Mouse (Mus musculus) adrenal gland, adult 8-10 months (tissue): ENCODE measurements around the gene Depdc1b. TPM values are rescaled to one million over a fixed set of nuclear protein-coding genes. Genes with fewer than 3 reads are reported as not detected.
A peak's percentile ranks its signal among the peaks of the same experiment; 100 is the strongest.

Source experiments
- DNase-seq: peaks from one replicate; pipeline ENCODE4 v3.0.0; 2022
- total RNA-seq, 4 experiments: library from RNA; stranded (reverse); gene quantifications; 2 replicates each; pipeline ENCODE4 v1.2.4; 2022

Depdc1b gene
- total RNA-seq, 4 experiments from 2014 or later, result 0.28 to 0.83 (median 0.31) TPM; not detected in 1

DNA sequence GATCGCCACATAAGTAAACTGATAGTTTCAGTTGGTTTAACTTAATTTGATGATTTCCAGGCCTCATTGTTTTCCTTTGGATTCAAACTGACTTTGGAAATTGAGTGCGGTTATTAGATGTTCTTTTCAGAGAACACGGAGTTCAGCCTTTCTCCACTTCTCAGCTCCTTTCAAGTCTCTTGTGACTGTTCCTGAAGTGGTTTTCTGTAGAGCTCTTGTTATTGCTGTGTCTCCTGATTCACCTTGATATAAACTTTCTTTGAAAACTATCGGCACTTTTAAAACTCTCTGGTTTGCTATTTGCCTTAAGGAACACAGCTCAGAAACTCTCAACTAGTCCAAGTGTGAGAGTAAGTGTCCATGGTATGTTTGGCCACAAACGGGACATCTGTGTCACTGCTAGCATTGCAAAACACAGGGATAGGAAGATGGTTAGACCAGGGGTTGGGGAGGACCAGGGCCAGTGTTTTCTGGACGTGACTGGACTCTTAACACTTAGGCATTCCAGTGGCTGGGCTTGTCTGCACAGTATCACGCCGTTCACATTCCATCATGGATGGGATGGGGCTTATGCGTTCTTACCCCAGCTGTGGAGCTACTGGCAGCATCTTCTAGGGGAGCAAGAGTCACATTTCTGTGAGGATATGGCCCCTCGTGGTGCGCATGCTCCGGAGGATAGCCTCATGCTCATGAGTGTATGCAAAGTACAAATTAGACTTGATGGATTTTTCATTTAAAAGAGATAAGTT lies 38.8 kb downstream of the Depdc1b start:
- DNase-seq, result no peak

GRCm38 (mm10) chr13:108357362-108357761 lies 41.2 kb downstream of the Depdc1b start:
- DNase-seq, result no peak

DNA sequence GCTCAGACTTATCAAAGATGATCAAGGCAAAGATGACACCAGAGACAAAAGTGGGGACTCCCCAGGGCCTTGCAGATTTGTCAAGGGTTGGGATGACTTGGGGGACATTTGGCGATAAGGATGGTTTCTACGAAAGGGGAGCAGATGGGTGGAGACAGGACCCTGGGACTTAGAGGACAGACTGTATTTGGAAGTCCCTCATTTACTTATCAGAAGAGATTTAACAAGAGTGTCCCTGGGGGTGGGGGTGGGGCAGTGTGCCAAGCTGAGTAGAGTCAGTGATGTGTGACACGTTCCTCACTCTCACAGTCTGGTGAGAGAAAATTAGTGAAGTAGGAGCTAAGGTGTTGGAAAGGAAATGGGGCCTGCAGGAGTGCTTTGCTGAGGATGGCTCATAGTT lies 42.1 kb downstream of the Depdc1b start:
- no peak for DNase-seq

GRCm38 (mm10) chr13:108367496-108367895 lies 51.4 kb downstream of the Depdc1b start:
- DNase-seq, result no peak

DNA sequence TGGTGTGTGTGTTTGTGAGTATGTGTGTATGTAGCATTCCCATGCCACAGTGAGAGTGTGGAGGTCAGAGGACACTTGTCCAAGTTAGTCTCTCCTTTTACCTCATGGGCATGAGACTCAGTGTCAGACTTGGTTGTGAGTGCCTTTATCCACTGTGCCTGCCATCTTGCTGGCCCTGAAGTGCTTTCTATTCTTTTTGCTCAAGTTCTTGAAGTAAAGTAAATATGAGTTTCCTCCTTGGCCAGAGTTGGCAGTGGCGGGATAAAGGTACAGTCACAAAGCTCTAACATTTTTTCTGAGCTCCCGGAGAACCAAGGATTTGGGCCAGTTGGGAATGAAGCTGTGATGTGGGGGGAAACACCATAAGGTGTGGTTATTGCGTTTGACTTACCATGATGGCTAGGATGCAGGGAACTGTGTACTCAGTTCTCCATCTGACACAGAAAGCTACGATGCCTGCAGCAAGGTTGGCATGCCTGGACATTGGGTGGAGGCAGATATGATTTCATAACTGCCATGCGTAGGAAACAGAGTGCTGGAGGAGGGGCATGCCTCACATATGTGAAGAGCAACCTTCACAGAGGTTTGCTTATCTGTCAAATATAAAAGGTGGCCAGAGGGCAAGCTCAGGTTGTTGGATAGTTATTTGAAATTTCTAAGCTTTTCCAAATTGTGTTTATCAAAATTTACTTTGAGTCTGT lies 54.3 kb downstream of the Depdc1b start:
- DNase-seq, result no peak

- no peak for DNase-seq
Observed at GRCm38 (mm10) chr13:108371352-108371921, 55.3 kb downstream of the Depdc1b start.

DNA sequence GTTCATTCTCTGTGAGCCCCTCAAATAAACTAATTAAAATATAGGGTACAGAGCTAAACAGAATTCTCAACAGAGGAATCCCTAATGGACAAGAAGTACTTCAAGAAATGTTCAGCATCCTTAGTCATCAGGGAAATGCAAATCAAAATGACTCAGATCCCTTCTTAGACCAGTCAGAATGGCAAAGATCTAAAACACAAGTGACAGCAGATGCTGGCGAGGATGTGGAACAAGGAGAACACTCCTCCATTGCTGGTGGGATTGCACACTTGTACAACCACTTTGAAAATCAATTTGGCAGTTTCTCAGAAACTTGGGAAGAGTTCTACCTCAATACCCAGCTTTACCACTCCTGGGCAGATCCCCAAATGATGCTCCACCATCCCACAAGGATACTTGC lies 57.1 kb downstream of the Depdc1b start:
- DNase-seq, result no peak

DNA sequence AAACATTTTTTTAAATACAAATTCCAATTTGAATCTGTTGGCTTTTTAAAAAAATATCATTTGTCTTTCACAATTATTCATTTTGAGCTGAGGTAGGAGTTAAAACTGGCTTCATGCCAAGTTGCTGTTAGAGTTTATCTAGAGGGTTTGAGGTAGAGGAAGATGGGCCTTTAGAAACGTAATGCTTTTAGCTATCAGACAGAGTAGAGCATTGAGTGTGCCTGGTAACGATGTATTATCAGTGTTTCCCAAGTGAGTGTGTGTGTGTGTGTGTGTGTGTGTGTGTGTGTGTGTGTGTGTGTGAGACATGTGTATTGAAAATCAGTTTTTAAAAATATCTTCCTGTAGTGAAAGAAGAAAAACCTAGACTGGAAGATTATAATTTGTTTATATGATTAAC lies 60.5 kb downstream of the Depdc1b start:
- no peak for DNase-seq

- no peak for DNase-seq
Observed at GRCm38 (mm10) chr13:108381161-108381560, 65.0 kb downstream of the Depdc1b start.

DNA sequence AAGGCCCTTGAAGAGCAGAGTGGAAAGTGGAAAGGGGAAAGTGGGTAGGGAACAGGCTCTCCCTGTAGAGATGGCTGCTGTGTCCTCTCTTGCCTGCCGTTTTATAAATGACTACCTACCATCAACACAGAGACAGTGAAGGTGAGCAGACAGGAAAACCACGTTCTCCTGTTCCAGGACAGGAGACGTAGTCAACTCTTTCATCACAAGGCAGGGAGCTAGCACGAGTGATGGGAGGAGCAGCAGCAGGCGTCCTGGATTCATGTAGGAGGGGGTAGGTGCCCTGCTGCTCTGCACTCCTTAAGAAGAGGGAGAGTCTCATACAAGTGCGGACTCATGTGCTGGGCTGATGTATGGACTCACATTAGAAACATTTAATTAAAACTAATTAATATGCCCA lies 66.9 kb downstream of the Depdc1b start:
- no peak for DNase-seq

DNA sequence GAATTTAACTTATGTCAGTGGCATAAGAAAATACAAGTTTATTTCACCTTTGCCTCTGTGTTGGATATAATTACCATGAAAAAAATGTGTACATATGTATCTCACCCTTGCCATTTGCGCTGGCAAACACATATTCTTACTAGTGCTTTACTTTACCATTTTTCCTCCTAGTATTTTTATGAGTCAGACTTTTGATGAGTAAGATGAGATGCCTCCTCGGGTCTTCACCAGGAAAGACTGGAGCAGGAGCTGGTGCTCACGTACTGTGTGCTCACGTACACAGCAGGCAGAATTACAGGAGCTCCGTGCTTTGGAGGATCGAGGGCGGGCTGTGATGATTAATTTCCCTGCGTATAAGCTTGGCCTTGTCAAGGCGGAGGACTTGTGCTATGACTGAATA lies 69.9 kb downstream of the Depdc1b start:
- DNase-seq, result no peak

DNA sequence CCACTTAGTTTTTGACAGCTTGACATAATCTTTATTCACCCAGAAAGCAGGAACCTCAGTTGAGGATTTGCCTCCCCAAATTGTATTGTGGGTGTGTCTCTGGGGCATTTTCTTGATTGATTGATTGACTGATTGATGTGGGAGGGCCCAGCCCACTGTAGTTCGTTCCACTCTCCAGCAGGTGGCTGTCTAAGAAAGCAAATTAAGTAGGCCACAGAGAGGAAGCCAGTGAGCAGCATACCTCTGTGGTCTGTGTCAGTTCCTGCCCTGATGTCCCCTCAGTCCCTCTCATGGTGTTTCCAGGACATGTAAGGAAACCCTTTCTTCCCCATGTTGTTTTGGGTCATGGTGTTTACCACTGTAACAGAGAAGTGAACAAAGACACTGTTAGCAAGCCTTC lies 74.4 kb downstream of the Depdc1b start:
- DNase-seq, result no peak

GRCm38 (mm10) chr13:108403197-108403596 lies 87.1 kb downstream of the Depdc1b start:
- DNase-seq, result no peak

DNA sequence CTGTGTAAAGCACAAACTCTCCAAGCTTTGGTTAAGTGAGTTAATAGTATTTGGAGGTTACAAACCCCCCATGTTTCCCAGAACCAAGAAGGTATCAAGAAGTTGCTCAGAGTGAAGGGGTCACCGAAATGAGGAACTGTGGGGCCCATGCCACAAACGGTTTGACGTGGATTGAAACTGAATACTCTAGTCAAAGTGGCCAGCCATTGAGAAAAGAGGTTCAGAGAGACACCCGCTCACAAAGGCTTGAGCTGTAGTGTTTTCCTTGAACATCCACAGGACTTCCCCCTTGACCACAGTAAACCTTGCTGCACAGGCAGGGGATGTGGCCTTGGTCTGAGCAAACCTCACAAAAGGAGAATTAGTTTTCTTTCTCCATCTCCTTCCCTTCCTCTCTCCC lies 88.2 kb downstream of the Depdc1b start:
- no peak for DNase-seq

DNA sequence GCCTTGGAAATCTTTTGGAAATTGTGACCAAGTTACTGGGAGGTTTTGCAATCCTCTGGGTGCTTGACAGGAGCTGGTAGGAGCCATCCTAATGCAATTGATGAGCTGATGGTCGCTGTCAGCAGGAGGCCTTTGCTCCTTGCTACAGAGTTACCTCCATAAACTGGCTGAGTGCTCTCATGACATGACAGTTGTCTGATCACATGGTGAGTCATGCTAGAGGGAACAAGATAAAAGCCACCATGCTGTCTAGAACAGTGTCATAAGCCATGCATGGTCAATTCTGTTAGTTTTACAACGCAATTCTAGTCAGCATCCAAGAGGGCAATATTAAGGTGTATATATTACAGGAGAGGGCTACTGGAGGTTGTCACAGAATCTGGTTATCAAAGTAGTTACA lies 99.3 kb downstream of the Depdc1b start:
- DNase-seq, result no peak

GRCm38 (mm10) chr13:108418741-108419507 lies 102.8 kb downstream of the Depdc1b start:
- no peak for DNase-seq

DNA sequence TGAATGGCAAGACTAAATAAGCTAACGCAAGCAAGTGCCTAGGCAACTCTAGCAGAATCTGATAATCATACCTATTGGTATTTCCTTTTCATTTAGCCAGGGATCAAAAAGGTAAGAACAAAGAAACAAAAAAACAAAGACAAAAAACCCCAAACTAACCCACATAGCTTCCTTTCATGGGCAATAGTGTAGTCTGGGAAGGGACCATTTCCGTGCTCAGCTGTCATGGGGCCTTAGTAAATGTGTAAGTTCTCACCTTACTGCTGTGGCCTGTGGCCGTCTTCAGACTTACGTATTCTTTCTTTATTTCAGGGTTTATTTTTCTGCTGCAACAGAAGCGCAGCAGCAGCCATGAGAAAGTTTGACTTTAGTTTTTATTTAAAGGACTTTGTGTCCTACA lies 110.2 kb downstream of the Depdc1b start:
- no peak for DNase-seq

DNA sequence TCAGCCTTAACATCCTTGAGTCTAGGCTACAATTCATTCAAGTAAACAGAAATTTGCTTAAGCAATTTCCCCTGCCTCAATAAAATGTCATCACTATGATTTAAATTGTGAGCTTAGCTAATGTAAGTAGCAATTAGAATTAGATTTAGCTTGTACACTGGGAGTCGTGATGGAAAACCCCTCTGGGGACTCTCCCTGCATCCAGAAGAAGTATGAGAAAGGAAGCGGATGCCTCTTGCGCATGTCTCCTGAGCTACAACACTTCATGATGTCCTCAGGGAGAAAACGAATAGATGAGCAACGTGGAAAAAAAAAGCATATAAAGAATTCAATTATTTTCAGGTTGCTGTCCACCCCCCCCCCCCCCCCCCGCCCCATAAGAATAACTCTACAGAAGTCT lies 112.7 kb downstream of the Depdc1b start:
- no peak for DNase-seq

DNA sequence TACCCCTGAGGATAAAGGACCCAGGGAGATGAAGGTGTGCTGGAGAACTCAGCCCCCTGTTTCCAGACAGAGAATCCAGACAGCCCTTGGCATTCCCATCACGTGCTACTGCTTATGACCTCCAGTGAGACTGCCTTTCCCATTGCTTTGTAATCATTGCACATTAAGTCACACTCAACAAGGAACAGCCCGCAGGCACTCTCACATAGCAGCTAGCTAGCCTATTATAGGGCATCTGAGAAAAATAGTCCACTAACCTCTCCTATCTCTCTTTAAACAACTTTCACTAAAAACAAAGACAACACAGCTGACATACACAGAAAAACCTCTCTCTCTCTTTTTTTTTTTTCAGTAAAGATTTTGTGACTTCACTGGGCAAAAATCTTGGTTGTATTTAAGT lies 113.5 kb downstream of the Depdc1b start:
- no peak for DNase-seq

- peak; percentile 17 for DNase-seq
Observed at GRCm38 (mm10) chr13:108431776-108432175, 115.6 kb downstream of the Depdc1b start.

DNA sequence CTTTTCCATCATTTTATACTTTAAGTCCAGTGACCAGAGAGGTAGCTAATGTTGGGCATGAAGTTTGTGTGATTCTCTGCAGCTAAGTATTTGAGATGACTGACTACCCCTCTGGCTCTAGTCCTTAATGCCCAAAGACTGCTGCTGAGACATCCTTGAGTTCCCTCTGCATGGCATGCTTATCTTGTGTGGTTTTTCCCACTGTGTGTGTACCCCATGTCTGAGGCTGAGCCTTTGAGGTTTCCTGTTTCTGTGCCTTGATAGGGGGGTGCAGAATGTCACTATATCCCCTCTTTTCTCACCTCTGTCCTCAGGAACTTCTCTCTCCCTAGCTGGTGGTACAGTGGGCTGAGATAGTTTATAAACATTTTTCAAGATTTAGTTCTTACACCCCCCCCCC lies 119.6 kb downstream of the Depdc1b start:
- no peak for DNase-seq

DNA sequence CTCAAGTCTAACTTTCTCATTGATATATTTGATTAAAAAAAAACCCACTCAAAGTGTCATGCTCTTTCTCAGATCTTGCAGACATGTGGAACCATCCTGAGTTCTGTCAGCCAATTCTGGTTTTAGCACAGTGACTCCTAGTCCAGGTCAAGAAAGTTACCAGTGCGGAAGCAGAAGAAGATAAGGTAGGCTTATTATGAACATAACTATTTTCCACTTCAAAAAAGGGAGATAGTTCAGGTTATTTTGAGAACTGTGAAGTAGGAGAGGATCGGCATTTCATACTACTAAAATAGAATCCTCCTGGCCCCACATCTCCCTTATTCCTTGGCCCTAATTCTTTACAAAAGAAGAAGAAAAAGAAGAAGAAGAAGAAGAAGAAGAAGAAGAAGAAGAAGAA lies 121.3 kb downstream of the Depdc1b start:
- DNase-seq, result no peak

DNA sequence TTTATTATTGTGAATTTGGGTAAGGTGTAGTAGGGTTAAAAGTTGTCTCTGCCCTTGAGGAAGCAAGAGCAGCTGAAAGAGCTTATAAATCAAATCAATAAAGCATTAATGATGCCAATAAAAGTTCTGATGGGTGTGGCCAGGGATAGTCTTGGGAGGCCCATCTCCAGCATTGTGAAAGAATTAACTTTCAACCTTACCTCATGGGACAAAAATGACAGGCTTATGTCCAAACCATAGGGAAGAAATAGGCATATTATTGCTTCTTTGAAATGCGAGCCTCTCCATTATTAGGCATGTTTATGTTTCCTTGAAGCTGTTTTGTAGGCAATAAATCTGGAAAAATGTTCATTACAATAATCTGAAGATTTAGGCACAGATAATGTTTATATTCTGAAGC lies 122.9 kb downstream of the Depdc1b start:
- no peak for DNase-seq
